Mouse (Mus musculus) limb, embryonic 11.5 days (tissue): ENCODE results near the gene Olfr1016. TPM values are rescaled to one million over a fixed set of nuclear protein-coding genes. Genes with fewer than 3 reads are reported as not detected.

ENCODE experiments used
- ATAC-seq: fragments of 200-750 bp; cut with Nextera tagmentation; 2 replicates; pipeline ENCODE4 v1.8.0; 2017; ENCODE audit warnings: low read depth; ENCODE audit not compliant: insufficient number of reproducible peaks, low FRiP score, low TSS enrichment
- DNase-seq: peaks from one replicate; pipeline ENCODE4 v3.0.0-alpha.2; 2015; ENCODE audit warnings: low spot score
- H3K27ac ChIP-seq: fragments of 300-500 bp; sonication (generic); replicated peaks from 2 replicates; pipeline ENCODE4 v1.5.1; 2014; ENCODE audit warnings: low read depth, mild to moderate bottlenecking, low read length
- H3K27me3 ChIP-seq: fragments of 300-500 bp; sonication (generic); 2 replicates; pipeline ENCODE4 v1.6.1; 2014; ENCODE audit warnings: mild to moderate bottlenecking, low read length, mixed read lengths; ENCODE audit not compliant: control insufficient read depth, insufficient read depth
- H3K36me3 ChIP-seq: fragments of 300-500 bp; sonication (generic); 2 replicates; pipeline ENCODE4 v1.6.1; 2014; ENCODE audit warnings: mild to moderate bottlenecking, low read length, moderate library complexity, mixed read lengths; ENCODE audit not compliant: control insufficient read depth, insufficient read depth
- H3K4me1 ChIP-seq: fragments of 300-500 bp; sonication (generic); 2 replicates; pipeline ENCODE4 v1.6.1; 2014; ENCODE audit warnings: low read length, mixed read lengths; ENCODE audit not compliant: control insufficient read depth, insufficient read depth
- H3K4me2 ChIP-seq: fragments of 300-500 bp; sonication (generic); 2 replicates; pipeline ENCODE4 v1.6.1; 2014; ENCODE audit warnings: low read depth, mild to moderate bottlenecking, moderate library complexity; ENCODE audit not compliant: severe bottlenecking
- H3K4me3 ChIP-seq: fragments of 300-500 bp; sonication (generic); 2 replicates; pipeline ENCODE4 v1.5.1; 2014; ENCODE audit warnings: low read depth, low read length
- H3K9ac ChIP-seq: fragments of 300-500 bp; sonication (generic); 2 replicates; pipeline ENCODE4 v1.6.1; 2014; ENCODE audit warnings: mild to moderate bottlenecking, low read length
- H3K9me3 ChIP-seq: fragments of 300-500 bp; sonication (generic); 2 replicates; pipeline ENCODE4 v1.6.1; 2016; ENCODE audit warnings: low read length; ENCODE audit not compliant: control insufficient read depth
- WGBS: fragments of 180-500 bp; shearing (Covaris S2); extraction: QIAGEN DNeasy Blood & Tissue Kit; methylation state at CpG from one replicate; pipeline ENCODE4 v1.1.7; 2014; 5-methylcytosine and 5-hydroxymethylcytosine counted together
- polyA plus RNA-seq: library from polyadenylated mRNA; unstranded; fragments of >200 nt; fragmentation: Nextera tagmentation; extraction: Ambion mirVana; gene quantifications from 2 replicates; pipeline ENCODE4 v1.2.1, GENCODE M21; 2014

Gene Olfr1016
- polyA plus RNA-seq, 1 experiment from 2014 or later: not detected

DNA sequence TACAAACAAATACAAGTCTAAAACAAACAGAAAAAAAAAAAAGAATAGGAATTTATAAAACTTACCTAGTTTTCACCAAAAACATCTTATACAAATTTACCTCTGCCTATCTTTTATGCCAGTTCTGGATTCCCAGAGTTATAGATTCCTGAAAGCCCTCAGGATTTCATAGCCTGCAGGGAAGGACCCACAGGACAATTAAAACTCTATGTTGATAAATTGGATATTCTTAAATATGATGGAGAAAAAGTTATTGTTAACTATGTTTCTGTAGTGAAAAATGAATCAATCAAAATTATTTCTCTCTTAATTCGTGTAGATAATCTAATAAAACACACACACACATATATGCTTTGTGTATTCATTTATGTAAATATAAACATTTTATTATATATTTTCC is 39.7 kb downstream of the Olfr1016 start, which contains the start of gene Olfr1012:
Gene Olfr1012 (minus strand): TSS at position 101 of the 400 bp plus-strand sequence.
- H3K36me3 ChIP-seq: no peaks in the 10 kb centered on the region
- H3K9me3 ChIP-seq: no peaks in the 10 kb centered on the region
- no peak within 1 kb of the TSS for H3K9ac ChIP-seq
- H3K27me3 ChIP-seq: no peaks in the 10 kb centered on the region
- H3K4me2 ChIP-seq: no peak within 1 kb of the TSS
- H3K27ac ChIP-seq: no peak within 1 kb of the TSS
- ATAC-seq (no peak), DNase-seq (no peak)
- 70% methylated on average over 1 of the region's 1 CpGs for WGBS
- no peaks in the 10 kb centered on the region for H3K4me1 ChIP-seq
- H3K4me3 ChIP-seq: no peak within 1 kb of the TSS

DNA sequence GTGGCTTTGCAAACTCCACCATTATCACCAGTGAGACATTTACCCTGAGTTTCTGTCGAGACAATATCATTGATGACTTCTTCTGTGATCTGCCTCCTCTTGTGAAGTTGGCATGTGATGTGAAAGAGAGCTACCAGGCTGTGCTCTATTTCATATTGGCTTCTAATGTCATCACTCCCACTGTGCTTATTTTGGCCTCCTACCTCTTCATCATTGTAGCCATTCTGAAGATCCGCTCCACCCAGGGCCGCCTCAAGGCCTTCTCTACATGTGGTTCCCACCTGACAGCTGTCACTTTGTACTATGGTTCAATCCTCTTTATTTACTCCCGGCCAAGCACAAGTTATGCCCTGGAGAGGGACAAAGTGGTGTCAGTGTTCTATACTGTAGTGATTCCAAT is 48.5 kb downstream of the Olfr1016 start:
- DNase-seq: no peak
- H3K27ac ChIP-seq: no peak overlapping the region
- H3K4me2 ChIP-seq: no peak overlapping the region
- no peaks in the 10 kb centered on the region for H3K36me3 ChIP-seq
- WGBS: 94% methylated on average over 4 of the region's 4 CpGs
- no peak for ATAC-seq
- no peaks in the 10 kb centered on the region for H3K4me1 ChIP-seq
- no peaks in the 10 kb centered on the region for H3K9me3 ChIP-seq
- H3K9ac ChIP-seq: no peak overlapping the region
- no peak overlapping the region for H3K4me3 ChIP-seq
- H3K27me3 ChIP-seq: no peaks in the 10 kb centered on the region

Other genes with a start within 250 kb of the Olfr1016 start
- not detected in 2 replicates for gene Olfr996, start 223.3 kb downstream of the Olfr1016 start, polyA plus RNA-seq
- not detected in 2 replicates for gene Olfr998, start 213.6 kb downstream of the Olfr1016 start, polyA plus RNA-seq
- not detected in 2 replicates for gene Olfr1000, start 190.6 kb downstream of the Olfr1016 start, polyA plus RNA-seq
- gene Olfr1002, start 151.8 kb downstream of the Olfr1016 start, polyA plus RNA-seq: not detected in 2 replicates
- gene Olfr154, start 138.1 kb downstream of the Olfr1016 start, polyA plus RNA-seq: not detected in 2 replicates
- gene Olfr1006, start 123.8 kb downstream of the Olfr1016 start, polyA plus RNA-seq: not detected in 2 replicates
- not detected in 2 replicates for gene Olfr1008, start 113.1 kb downstream of the Olfr1016 start, polyA plus RNA-seq
- not detected in 2 replicates for gene Olfr1009, start 87.1 kb downstream of the Olfr1016 start, polyA plus RNA-seq
- gene Olfr1012, start 39.8 kb downstream of the Olfr1016 start, polyA plus RNA-seq: not detected in 2 replicates
- not detected in 2 replicates for gene Olfr1013, start 35.4 kb downstream of the Olfr1016 start, polyA plus RNA-seq
- gene Olfr1014, start 29.8 kb downstream of the Olfr1016 start, polyA plus RNA-seq: not detected in 2 replicates
- gene Olfr1015, start 20.5 kb downstream of the Olfr1016 start, polyA plus RNA-seq: not detected in 2 replicates
- not detected in 2 replicates for gene Olfr1018, start 15.9 kb upstream of the Olfr1016 start, polyA plus RNA-seq
- gene Olfr1019, start 42.9 kb upstream of the Olfr1016 start, polyA plus RNA-seq: not detected in 2 replicates
- gene Olfr1020, start 44.5 kb upstream of the Olfr1016 start, polyA plus RNA-seq: not detected in 2 replicates
- gene Olfr1022, start 66.0 kb upstream of the Olfr1016 start, polyA plus RNA-seq: not detected in 2 replicates
- gene Olfr1023, start 83.1 kb upstream of the Olfr1016 start, polyA plus RNA-seq: not detected in 2 replicates
- gene Olfr1024, start 102.5 kb upstream of the Olfr1016 start, polyA plus RNA-seq: not detected in 2 replicates
- not detected in 2 replicates for gene Olfr1025-ps1, start 112.6 kb upstream of the Olfr1016 start, polyA plus RNA-seq
- not detected in 2 replicates for gene Olfr1026, start 119.0 kb upstream of the Olfr1016 start, polyA plus RNA-seq
- not detected in 2 replicates for gene Olfr1028, start 147.9 kb upstream of the Olfr1016 start, polyA plus RNA-seq
- gene Olfr1029, start 171.4 kb upstream of the Olfr1016 start, polyA plus RNA-seq: not detected in 2 replicates
- gene Olfr1030, start 176.7 kb upstream of the Olfr1016 start, polyA plus RNA-seq: not detected in 2 replicates
- gene Olfr1031, start 187.8 kb upstream of the Olfr1016 start, polyA plus RNA-seq: not detected in 2 replicates
- gene Olfr1032, start 203.0 kb upstream of the Olfr1016 start, polyA plus RNA-seq: not detected in 2 replicates
- gene Olfr1033, start 218.1 kb upstream of the Olfr1016 start, polyA plus RNA-seq: not detected in 2 replicates
- gene Olfr1034, start 243.3 kb upstream of the Olfr1016 start, polyA plus RNA-seq: not detected in 2 replicates